Mouse (Mus musculus) bone marrow macrophage, adult 2 months (primary cell): Measurements from ENCODE around the gene Zfp428.

Source experiments
- CTCF ChIP-seq: IDR thresholded peaks from 2 replicates; pipeline ENCODE4 v1.5.1; 2012; ENCODE audit warnings: low read depth, mild to moderate bottlenecking, low read length, moderate library complexity
- POLR2A ChIP-seq: IDR thresholded peaks from 2 replicates; pipeline ENCODE4 v1.6.1; 2012; ENCODE audit warnings: mild to moderate bottlenecking, low read depth, low read length, borderline replicate concordance

DNA sequence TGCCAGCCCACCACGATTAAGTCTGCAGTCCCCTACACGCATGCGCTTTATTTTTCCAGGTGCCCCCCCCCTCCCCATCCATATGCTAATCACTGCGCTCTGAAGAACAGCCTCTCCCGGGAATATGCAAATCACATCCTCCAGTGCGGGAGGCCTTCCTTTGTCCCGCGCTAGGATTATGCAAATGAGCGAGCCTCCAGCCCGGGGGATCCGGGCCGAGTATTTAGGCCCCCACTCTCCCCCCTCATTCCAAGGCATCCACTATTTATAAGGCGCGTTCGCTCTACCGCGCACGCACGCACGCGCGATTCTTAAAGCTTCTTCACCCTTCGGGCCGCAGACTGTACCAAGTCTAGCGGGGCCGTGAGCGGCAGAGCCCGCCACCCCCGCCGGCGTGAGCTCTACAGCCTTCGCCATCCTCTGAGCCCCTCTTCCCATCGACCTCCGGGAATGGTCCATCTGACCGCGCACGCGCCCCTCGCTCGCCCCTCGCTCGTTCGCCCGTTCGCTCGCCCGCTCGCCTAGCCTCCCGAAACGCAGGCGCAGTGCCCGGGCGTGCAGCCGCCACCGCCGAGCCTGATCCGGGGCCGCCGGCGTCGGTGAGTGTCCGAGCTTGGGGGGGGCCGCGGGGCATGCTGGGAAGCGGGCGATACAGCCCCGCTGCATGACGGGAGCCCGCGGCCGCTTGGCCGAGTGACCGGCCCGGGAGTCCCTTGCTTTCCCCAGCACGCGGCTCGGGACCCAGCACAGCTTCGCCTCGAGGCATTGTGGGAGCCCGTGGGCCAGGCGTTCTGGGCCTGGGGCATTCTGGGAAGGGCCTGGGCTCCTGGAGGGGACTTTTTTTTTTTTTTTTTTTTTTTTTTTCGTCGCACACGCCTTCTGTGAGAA, at the start of gene Zfp428:
- TF ChIP-seq POLR2A (no peak; the same call in 1 of the 2 replicates), CTCF (no peak)
